Mouse (Mus musculus): Measurements from ENCODE around the gene Hecw1. TPM values are rescaled to one million over a fixed set of nuclear protein-coding genes. Genes with fewer than 3 reads are reported as not detected.

The Hecw1 gene
- polyA plus RNA-seq, 1 experiment from 2014 or later, result 0.43 TPM

GRCm38 (mm10) chr13:14498780-14499179, 24.2 kb downstream of the Hecw1 start:
- ATAC-seq (ENCODE audit: extremely low read depth, insufficient number of reproducible peaks, low FRiP score, low TSS enrichment), result no peak
- H3K27me3 ChIP-seq (replicated peaks), result no peaks in the 10 kb centered on the region
- H3K9ac ChIP-seq, result no peak overlapping the region
- H3K9me3 ChIP-seq, result no peaks in the 10 kb centered on the region
- 80% methylated on average over 8 of the region's 8 CpGs for WGBS
- H3K27ac ChIP-seq (replicated peaks), result no peak overlapping the region
- H3K36me3 ChIP-seq, result no peaks in the 10 kb centered on the region
- H3K4me1 ChIP-seq, result no peaks in the 10 kb centered on the region
- H3K4me2 ChIP-seq, result no peak overlapping the region
- no peak overlapping the region for H3K4me3 ChIP-seq

- WGBS, result 58% methylated on average over 2 of the region's 2 CpGs
Observed at GRCm38 (mm10) chr13:14496954-14497353, 26.1 kb downstream of the Hecw1 start.

GRCm38 (mm10) chr13:14487812-14488211, 35.2 kb downstream of the Hecw1 start:
- no peaks in the 10 kb centered on the region for H3K9me3 ChIP-seq
- H3K9ac ChIP-seq, result no peak overlapping the region
- H3K4me3 ChIP-seq, result no peak overlapping the region
- H3K4me1 ChIP-seq, result no peaks in the 10 kb centered on the region
- no peak for ATAC-seq (ENCODE audit: extremely low read depth, insufficient number of reproducible peaks, low FRiP score, low TSS enrichment)
- H3K36me3 ChIP-seq, result no peaks in the 10 kb centered on the region
- WGBS, result 79% methylated on average over 2 of the region's 2 CpGs
- no peaks in the 10 kb centered on the region for H3K27me3 ChIP-seq (replicated peaks)
- H3K27ac ChIP-seq (replicated peaks), result no peak overlapping the region
- no peak overlapping the region for H3K4me2 ChIP-seq

More at GRCm38 (mm10) chr13:14496954-14497353, 26.1 kb downstream of the Hecw1 start:
- H3K4me1 ChIP-seq, result no peaks in the 10 kb centered on the region
- H3K9me3 ChIP-seq, result no peaks in the 10 kb centered on the region
- no peaks in the 10 kb centered on the region for H3K27me3 ChIP-seq (replicated peaks)
- H3K4me3 ChIP-seq, result no peak overlapping the region
- H3K9ac ChIP-seq, result no peak overlapping the region
- no peaks in the 10 kb centered on the region for H3K36me3 ChIP-seq
- no peak overlapping the region for H3K27ac ChIP-seq (replicated peaks)
- ATAC-seq (ENCODE audit: extremely low read depth, insufficient number of reproducible peaks, low FRiP score, low TSS enrichment), result no peak
- H3K4me2 ChIP-seq, result no peak overlapping the region

- no peak overlapping the region for H3K4me3 ChIP-seq
- no peaks in the 10 kb centered on the region for H3K9me3 ChIP-seq
- H3K4me1 ChIP-seq, result no peaks in the 10 kb centered on the region
- H3K36me3 ChIP-seq, result no peaks in the 10 kb centered on the region
- WGBS, result 77% methylated on average over 1 of the region's 1 CpGs
- no peak for ATAC-seq (ENCODE audit: extremely low read depth, insufficient number of reproducible peaks, low FRiP score, low TSS enrichment)
- H3K27me3 ChIP-seq (replicated peaks), result no peaks in the 10 kb centered on the region
- H3K9ac ChIP-seq, result no peak overlapping the region
- H3K4me2 ChIP-seq, result no peak overlapping the region
- H3K27ac ChIP-seq (replicated peaks), result no peak overlapping the region
Observed at GRCm38 (mm10) chr13:14471121-14471520, 51.9 kb downstream of the Hecw1 start.

GRCm38 (mm10) chr13:14467517-14467916, 55.5 kb downstream of the Hecw1 start:
- no peak overlapping the region for H3K9ac ChIP-seq
- 73% methylated on average over 3 of the region's 3 CpGs for WGBS
- H3K27ac ChIP-seq (replicated peaks), result no peak overlapping the region
- H3K4me1 ChIP-seq, result no peaks in the 10 kb centered on the region
- no peaks in the 10 kb centered on the region for H3K36me3 ChIP-seq
- no peak for ATAC-seq (ENCODE audit: extremely low read depth, insufficient number of reproducible peaks, low FRiP score, low TSS enrichment)
- no peak overlapping the region for H3K4me2 ChIP-seq
- no peaks in the 10 kb centered on the region for H3K27me3 ChIP-seq (replicated peaks)
- H3K9me3 ChIP-seq, result no peaks in the 10 kb centered on the region
- no peak overlapping the region for H3K4me3 ChIP-seq

- Histone ChIP-seq H3K27me3 (replicated peaks) (no peaks in the 10 kb centered on the region), H3K9me3 (no peaks in the 10 kb centered on the region), H3K4me3 (no peak overlapping the region), H3K9ac (no peak overlapping the region), H3K36me3 (no peaks in the 10 kb centered on the region), H3K4me1 (no peaks in the 10 kb centered on the region), H3K4me2 (no peak overlapping the region), H3K27ac (replicated peaks) (no peak overlapping the region)
- WGBS, result 66% methylated on average over 5 of the region's 5 CpGs
- ATAC-seq (ENCODE audit: extremely low read depth, insufficient number of reproducible peaks, low FRiP score, low TSS enrichment), result no peak
Observed at GRCm38 (mm10) chr13:14461036-14461435, 62.0 kb downstream of the Hecw1 start.

GRCm38 (mm10) chr13:14457043-14457442, 66.0 kb downstream of the Hecw1 start:
- 78% methylated on average over 2 of the region's 2 CpGs for WGBS
- ATAC-seq (ENCODE audit: extremely low read depth, insufficient number of reproducible peaks, low FRiP score, low TSS enrichment), result no peak
- H3K27me3 ChIP-seq (replicated peaks), result no peaks in the 10 kb centered on the region
- no peak overlapping the region for H3K27ac ChIP-seq (replicated peaks)
- no peak overlapping the region for H3K9ac ChIP-seq
- H3K4me3 ChIP-seq, result no peak overlapping the region
- no peaks in the 10 kb centered on the region for H3K4me1 ChIP-seq
- H3K4me2 ChIP-seq, result no peak overlapping the region
- no peaks in the 10 kb centered on the region for H3K36me3 ChIP-seq
- H3K9me3 ChIP-seq, result no peaks in the 10 kb centered on the region

- Histone ChIP-seq H3K4me1 (no peaks in the 10 kb centered on the region), H3K4me3 (no peak overlapping the region), H3K4me2 (no peak overlapping the region), H3K36me3 (no peaks in the 10 kb centered on the region), H3K9me3 (no peaks in the 10 kb centered on the region), H3K9ac (no peak overlapping the region), H3K27me3 (replicated peaks) (no peaks in the 10 kb centered on the region), H3K27ac (replicated peaks) (no peak overlapping the region)
- no peak for ATAC-seq (ENCODE audit: extremely low read depth, insufficient number of reproducible peaks, low FRiP score, low TSS enrichment)
Observed at GRCm38 (mm10) chr13:14439540-14439939, 83.5 kb downstream of the Hecw1 start.

- Histone ChIP-seq H3K4me2 (no peak overlapping the region), H3K9me3 (no peaks in the 10 kb centered on the region), H3K4me1 (no peaks in the 10 kb centered on the region), H3K36me3 (no peaks in the 10 kb centered on the region), H3K9ac (no peak overlapping the region), H3K27ac (replicated peaks) (no peak overlapping the region), H3K27me3 (replicated peaks) (no peaks in the 10 kb centered on the region), H3K4me3 (no peak overlapping the region)
- no peak for ATAC-seq (ENCODE audit: extremely low read depth, insufficient number of reproducible peaks, low FRiP score, low TSS enrichment)
- WGBS, result 78% methylated on average over 6 of the region's 6 CpGs
Observed at GRCm38 (mm10) chr13:14428845-14429553, 94.0 kb downstream of the Hecw1 start.

- H3K4me3 ChIP-seq, result no peak overlapping the region
- no peaks in the 10 kb centered on the region for H3K36me3 ChIP-seq
- no peak for ATAC-seq (ENCODE audit: extremely low read depth, insufficient number of reproducible peaks, low FRiP score, low TSS enrichment)
- no peaks in the 10 kb centered on the region for H3K9me3 ChIP-seq
- WGBS, result 56% methylated on average over 2 of the region's 2 CpGs
- H3K9ac ChIP-seq, result no peak overlapping the region
- H3K4me1 ChIP-seq, result no peaks in the 10 kb centered on the region
- no peak overlapping the region for H3K4me2 ChIP-seq
- H3K27me3 ChIP-seq (replicated peaks), result no peaks in the 10 kb centered on the region
- H3K27ac ChIP-seq (replicated peaks), result no peak overlapping the region
Observed at GRCm38 (mm10) chr13:14424836-14425235, 98.2 kb downstream of the Hecw1 start.

- Histone ChIP-seq H3K4me2 (no peak overlapping the region), H3K9me3 (no peaks in the 10 kb centered on the region), H3K27me3 (replicated peaks) (no peaks in the 10 kb centered on the region), H3K27ac (replicated peaks) (no peak overlapping the region), H3K4me1 (no peaks in the 10 kb centered on the region), H3K36me3 (no peaks in the 10 kb centered on the region), H3K4me3 (no peak overlapping the region), H3K9ac (no peak overlapping the region)
- no peak for ATAC-seq (ENCODE audit: extremely low read depth, insufficient number of reproducible peaks, low FRiP score, low TSS enrichment)
- 73% methylated on average over 1 of the region's 1 CpGs for WGBS
Observed at GRCm38 (mm10) chr13:14413405-14413804, 109.6 kb downstream of the Hecw1 start.

- Histone ChIP-seq H3K27ac (replicated peaks) (no peak overlapping the region), H3K4me3 (no peak overlapping the region), H3K4me1 (no peaks in the 10 kb centered on the region), H3K36me3 (no peaks in the 10 kb centered on the region), H3K9ac (no peak overlapping the region), H3K27me3 (replicated peaks) (no peaks in the 10 kb centered on the region), H3K4me2 (no peak overlapping the region), H3K9me3 (no peaks in the 10 kb centered on the region)
- ATAC-seq (ENCODE audit: extremely low read depth, insufficient number of reproducible peaks, low FRiP score, low TSS enrichment), result no peak
Observed at GRCm38 (mm10) chr13:14374470-14374869, 148.6 kb downstream of the Hecw1 start.
